Mouse (Mus musculus): Measurements from ENCODE around the gene Tnfsf13. TPM values are rescaled to one million over a fixed set of nuclear protein-coding genes. Genes with fewer than 3 reads are reported as not detected.

The Tnfsf13 gene
- polyA plus RNA-seq, 1 experiment from 2014 or later, result 0.25 TPM

DNA sequence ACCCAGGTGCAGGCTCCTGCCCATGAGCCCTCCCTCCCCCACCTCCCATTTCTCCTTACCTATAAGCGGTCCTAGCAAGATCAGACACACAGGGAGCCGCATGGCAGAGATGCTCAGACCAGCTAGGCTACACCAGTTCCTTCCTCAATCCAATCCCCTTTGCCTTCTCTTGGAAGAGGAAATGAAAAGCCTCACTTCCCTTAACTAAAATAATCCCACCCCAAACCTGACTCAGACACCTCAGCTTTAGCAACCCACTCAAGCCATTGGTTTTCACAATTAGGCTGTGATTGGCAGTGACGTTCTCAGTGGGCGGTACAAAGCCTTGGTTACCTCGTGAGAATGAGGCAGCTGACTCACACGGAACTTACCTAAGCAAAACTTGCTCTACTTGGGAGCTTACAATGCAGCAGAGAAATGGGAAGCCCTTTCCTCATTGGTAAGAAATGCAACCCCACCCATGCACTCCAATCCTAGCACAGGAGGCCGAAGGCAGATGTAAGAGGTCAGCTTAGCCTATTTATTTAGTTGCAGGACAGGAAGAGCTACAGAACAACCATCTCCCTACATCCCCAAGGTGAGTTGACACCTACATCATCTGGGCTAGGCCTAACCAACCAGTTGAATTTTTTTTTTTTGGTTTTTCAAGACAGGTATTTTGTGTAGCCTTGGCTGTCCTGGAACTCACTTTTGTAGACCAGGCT, 19.5 kb downstream of the Tnfsf13 start, which contains the start of gene Cd68:
Gene Cd68, minus strand, starts transcription at position 193 of the 704 bp plus-strand sequence.
- 33% methylated on average over 7 of the region's 7 CpGs for WGBS
- Histone ChIP-seq H3K4me3 (no peak within 1 kb of the TSS), H3K27ac (0 out of 2 replicates have a peak within 1 kb of the TSS, but pooled peaks have one; percentile 16), H3K27me3 (ENCODE audit: insufficient read depth, poor library complexity, severe bottlenecking) (no peaks in the 10 kb centered on the region), H3K36me3 (peaks cover 74% of the 10 kb centered on the region), H3K9me3 (no peaks in the 10 kb centered on the region), H3K4me1 (peaks cover 31% of the 10 kb centered on the region)
- no peak for DNase-seq (ENCODE audit: low spot score)

DNA sequence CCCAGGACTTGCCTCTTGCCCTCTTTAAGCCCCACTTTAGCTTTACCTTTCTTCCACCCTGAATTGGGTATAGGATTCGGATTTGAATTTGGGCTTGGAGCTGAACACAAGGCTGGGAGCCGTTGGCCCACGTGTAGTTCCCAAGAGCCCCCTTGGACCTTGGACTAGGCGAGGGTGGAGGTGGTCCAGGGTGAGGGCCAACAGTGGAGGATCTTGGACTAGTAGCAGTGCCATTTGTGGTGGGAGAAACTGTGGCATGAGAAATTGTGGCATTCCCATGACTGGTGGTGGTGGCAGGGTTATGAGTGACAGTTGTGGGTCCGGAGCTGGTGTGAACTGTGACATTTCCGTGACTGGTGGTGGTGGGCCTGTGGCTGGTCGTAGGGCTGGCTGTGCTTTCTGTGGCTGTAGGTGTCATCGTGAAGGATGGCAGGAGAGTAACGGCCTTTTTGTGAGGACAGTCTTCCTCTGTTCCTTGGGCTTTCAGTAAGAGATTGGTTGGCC, 20.1 kb downstream of the Tnfsf13 start:
- Histone ChIP-seq H3K4me1 (peaks cover 31% of the 10 kb centered on the region), H3K36me3 (peaks cover 68% of the 10 kb centered on the region), H3K27me3 (ENCODE audit: insufficient read depth, poor library complexity, severe bottlenecking) (no peaks in the 10 kb centered on the region), H3K4me3 (no peak overlapping the region), H3K9me3 (no peaks in the 10 kb centered on the region), H3K27ac (0 out of 2 replicates have a peak overlapping the region, but pooled peaks have one; percentile 16)
- no peak for DNase-seq (ENCODE audit: low spot score)
- WGBS, result 80% methylated on average over 9 of the region's 9 CpGs

DNA sequence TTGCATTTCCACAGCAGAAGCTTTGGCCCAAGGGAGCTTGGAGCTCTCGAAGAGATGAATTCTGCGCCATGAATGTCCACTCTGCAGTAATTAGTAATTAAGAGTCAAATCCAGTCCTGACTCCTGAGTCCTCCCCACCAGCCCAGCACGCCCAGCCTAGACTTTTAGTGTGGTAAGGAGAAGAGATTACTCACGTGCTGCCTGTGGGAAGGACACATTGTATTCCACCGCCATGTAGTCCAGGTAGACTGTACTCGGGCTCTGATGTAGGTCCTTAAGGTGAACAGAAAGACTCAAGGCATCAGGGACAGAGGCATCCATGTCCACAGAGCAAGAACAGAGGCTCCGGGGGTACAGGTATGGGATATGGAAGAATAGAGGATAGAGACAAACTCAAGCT, 20.7 kb downstream of the Tnfsf13 start:
- DNase-seq (ENCODE audit: low spot score), result no peak
- H3K4me1 ChIP-seq, result peaks cover 29% of the 10 kb centered on the region
- peaks cover 61% of the 10 kb centered on the region for H3K36me3 ChIP-seq
- no peak overlapping the region for H3K27ac ChIP-seq
- no peak overlapping the region for H3K4me3 ChIP-seq
- no peaks in the 10 kb centered on the region for H3K27me3 ChIP-seq (ENCODE audit: insufficient read depth, poor library complexity, severe bottlenecking)
- 92% methylated on average over 7 of the region's 7 CpGs for WGBS
- no peaks in the 10 kb centered on the region for H3K9me3 ChIP-seq

DNA sequence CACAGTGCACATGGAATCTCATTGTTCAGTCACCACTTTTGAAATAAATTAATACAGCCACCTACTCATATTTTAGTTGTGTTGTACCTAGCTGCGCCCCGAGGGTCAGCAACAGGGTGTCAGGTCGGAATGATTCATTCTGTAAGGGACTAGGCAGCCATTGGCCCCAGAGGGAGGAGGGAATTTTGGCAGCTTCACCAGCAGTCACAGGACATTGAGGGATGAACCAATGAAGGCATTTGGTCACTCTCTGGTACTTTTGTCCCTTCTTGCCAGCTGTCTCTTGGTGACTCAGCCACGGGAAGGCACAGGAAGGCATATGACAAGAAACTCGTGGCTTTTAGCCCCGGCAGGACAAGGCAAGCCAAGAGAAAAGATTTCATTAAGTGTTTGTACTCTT, 21.8 kb downstream of the Tnfsf13 start:
- DNase-seq (ENCODE audit: low spot score), result no peak

DNA sequence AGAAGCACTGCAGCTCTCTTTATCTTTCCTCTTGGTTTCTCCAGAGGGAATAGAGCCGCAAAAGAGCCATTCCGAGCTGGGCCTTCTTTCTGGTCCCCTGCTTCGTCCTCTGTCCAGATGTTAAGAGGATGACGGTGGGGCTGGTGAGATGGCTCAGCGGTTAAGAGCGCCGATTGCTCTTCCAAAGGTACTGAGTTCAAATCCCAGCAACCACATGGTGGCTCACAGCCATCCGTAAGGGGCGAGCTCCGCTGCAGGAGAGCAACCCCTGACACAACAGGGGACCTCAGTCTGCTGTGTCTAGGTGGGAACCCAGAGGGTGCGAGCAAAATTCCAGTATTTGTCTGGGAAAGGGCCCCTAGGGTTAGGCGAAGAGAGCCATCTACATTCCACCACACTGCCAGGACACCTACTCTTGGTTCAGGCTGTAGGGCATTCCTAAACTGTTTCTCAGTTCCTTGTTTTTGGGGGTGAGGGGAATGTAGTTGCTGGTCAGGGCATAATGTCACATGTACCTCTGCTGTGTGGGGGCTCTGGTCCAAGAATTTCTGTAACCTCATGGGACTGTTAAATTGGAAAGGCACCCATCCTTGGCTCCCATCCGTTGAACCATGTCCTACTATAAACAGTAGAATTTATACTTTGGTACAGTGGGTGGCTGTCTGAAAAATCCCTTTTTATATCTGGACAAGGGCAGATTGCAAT, 22.5 kb downstream of the Tnfsf13 start:
- WGBS, result 63% methylated on average over 13 of the region's 13 CpGs
- H3K9me3 ChIP-seq, result no peaks in the 10 kb centered on the region
- H3K27me3 ChIP-seq (ENCODE audit: insufficient read depth, poor library complexity, severe bottlenecking), result no peaks in the 10 kb centered on the region
- DNase-seq (ENCODE audit: low spot score), result no peak
- H3K4me3 ChIP-seq, result peak overlapping the region; percentile 67
- peak overlapping the region; percentile 97 for H3K27ac ChIP-seq
- peaks cover 27% of the 10 kb centered on the region for H3K4me1 ChIP-seq
- H3K36me3 ChIP-seq, result peaks cover 57% of the 10 kb centered on the region

More for the DNA sequence above, 21.8 kb downstream of the Tnfsf13 start:
- H3K36me3 ChIP-seq, result peaks cover 57% of the 10 kb centered on the region
- peak overlapping the region; percentile 97; the same call in 1 of the 2 replicates for H3K27ac ChIP-seq
- H3K27me3 ChIP-seq (ENCODE audit: insufficient read depth, poor library complexity, severe bottlenecking), result no peaks in the 10 kb centered on the region
- 92% methylated on average over 6 of the region's 6 CpGs for WGBS
- H3K9me3 ChIP-seq, result no peaks in the 10 kb centered on the region
- peaks cover 25% of the 10 kb centered on the region for H3K4me1 ChIP-seq
- no peak overlapping the region for H3K4me3 ChIP-seq

DNA sequence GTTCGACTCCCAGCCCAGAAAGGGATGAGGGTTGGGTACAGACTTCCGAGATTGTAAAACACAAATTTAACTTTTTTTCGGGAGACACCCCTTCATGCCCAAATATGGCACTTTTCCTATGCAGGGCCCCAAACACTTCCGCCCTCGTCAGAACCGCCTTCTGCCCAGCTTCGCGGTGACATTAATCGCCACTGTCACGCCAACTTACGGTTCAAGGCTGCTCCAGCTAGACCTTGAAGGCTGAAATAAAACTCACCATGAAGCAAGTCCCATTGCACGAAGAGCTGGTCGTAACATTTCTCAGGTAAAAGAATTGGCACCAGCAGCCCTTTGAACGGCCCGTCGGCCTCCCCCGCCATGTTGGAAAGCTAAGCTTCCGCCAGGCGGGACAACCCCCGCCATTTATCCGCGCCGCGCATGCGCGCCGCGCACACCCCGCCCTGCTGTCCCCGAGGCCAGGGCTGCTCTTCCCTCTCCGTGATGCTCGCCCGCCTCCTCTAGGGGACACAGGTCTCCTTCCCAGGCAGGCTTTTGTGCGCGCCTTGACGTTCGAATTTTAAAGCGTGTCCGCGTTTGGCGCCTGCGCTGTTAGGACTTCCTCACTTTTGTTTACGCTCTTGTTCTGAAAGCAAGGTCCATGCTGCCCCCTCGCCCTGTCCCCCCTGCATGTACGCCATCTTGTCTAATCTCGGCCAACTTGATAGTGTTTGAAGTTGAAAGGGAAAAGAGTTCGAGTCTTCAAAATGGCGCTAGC, 23.2 kb downstream of the Tnfsf13 start, which contains the start of gene Mpdu1:
Gene Mpdu1, minus strand, starts transcription at position 430 of the 754 bp plus-strand sequence.
- Histone ChIP-seq H3K4me3 (peak within 1 kb of the TSS; percentile 67), H3K4me1 (peaks cover 29% of the 10 kb centered on the region), H3K36me3 (peaks cover 57% of the 10 kb centered on the region), H3K27me3 (ENCODE audit: insufficient read depth, poor library complexity, severe bottlenecking) (no peaks in the 10 kb centered on the region), H3K9me3 (no peaks in the 10 kb centered on the region), H3K27ac (peak within 1 kb of the TSS; percentile 97)
- WGBS, result under 1% methylated on average over 48 of the region's 48 CpGs
- DNase-seq (ENCODE audit: low spot score), result peak; percentile 98

DNA sequence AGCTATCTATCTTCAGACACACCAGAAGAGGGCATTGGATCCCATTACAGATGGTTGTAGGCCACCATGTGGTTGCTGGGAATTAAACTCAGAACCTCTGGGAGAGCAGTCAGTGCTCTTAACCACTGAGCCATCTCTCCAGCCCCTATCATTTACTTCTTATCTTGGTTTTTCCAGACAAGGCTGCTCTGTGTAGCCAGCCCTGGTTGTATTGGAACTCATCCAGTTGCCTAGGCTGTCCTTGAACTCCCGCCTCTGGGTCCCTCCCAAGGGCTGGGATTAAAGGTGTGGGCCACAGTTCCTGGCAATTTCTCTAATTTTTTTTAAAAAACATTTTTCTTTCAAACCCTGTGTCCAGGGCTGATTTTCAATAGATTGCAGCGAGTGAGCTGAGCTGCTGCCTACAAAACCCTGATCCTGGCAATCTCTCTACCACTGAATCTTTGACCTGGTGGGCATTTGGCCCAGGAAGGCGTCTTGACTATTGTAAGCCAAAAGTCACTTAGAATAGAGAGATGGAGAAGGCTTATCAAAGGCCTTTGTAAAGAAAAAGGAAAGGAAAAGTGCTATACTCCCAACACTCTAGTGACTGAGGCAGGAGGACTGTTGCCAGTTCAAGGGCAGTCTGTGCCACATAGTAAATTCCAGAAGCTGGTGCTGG, 24.2 kb downstream of the Tnfsf13 start:
- H3K4me3 ChIP-seq, result peak overlapping the region; percentile 67
- WGBS, result 72% methylated on average over 3 of the region's 3 CpGs
- H3K36me3 ChIP-seq, result peaks cover 60% of the 10 kb centered on the region
- peaks cover 38% of the 10 kb centered on the region for H3K4me1 ChIP-seq
- H3K9me3 ChIP-seq, result no peaks in the 10 kb centered on the region
- peak overlapping the region; percentile 97 for H3K27ac ChIP-seq
- H3K27me3 ChIP-seq (ENCODE audit: insufficient read depth, poor library complexity, severe bottlenecking), result no peaks in the 10 kb centered on the region
- DNase-seq (ENCODE audit: low spot score), result no peak

DNA sequence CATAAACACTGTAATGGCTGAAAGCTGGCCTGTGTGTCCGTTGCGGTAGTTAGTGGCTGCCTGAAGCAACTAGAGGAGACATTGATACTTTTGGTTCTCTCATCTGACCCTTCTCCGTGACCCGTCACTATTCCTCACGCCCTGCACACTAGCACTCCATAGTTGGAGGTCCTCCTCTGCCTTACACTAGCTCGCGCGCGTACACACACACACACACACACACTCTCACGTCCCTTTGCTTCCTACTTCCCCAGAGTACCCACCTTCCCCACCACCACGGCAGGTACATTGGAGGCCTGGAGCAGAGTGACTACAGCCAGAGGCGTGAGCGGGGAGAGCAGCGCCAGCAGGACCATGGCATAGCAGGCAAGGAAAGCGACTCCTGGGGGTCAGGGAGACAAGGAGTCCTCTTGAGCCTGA, 28.1 kb downstream of the Tnfsf13 start:
- Histone ChIP-seq H3K27ac (peak overlapping the region; percentile 67; the same call in 1 of the 2 replicates), H3K9me3 (no peaks in the 10 kb centered on the region), H3K4me3 (no peak overlapping the region), H3K36me3 (peaks cover 58% of the 10 kb centered on the region), H3K4me1 (peaks cover 46% of the 10 kb centered on the region), H3K27me3 (ENCODE audit: insufficient read depth, poor library complexity, severe bottlenecking) (no peaks in the 10 kb centered on the region)
- WGBS, result 82% methylated on average over 15 of the region's 15 CpGs
- no peak for DNase-seq (ENCODE audit: low spot score)

DNA sequence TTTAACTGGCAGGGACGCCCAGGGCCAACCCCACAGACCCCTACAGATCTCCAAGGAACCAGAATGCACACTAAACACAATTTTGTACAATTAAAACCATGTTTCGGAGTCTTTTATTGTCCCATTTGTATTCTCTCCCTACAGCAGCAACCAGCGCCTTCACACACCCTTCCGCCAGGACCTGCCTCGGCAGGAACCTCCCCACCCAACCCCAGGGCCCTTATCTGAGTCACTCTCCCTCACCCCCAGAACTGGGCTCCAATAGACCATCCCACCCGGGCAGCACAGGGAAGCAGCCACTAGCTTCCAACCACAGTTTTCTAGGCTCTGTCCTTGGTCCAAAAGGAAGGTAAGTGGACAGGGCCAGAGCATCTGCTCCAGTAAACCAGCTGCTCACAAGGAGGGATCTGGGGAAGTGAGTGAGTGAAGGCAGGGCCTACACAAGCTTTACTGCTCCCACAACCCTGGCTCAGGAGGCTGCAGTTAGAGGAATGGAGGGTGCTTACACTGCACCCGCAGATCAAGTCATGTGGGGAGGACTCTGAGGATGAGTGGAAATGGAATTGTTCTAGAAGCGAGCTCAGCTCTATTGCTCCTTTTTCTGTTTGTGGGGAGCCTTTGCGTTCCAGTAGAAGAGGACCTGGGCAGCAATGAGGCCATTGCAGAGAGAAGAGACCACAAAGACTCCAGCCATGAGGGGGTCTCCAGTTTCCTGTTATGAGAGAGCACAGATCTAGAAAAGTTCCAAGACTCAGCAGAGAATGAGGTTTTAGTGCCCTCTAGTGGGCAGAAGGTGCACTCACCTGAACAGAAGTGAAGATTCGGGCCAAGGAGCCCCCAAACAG, 28.7 kb downstream of the Tnfsf13 start:
- no peaks in the 10 kb centered on the region for H3K27me3 ChIP-seq (ENCODE audit: insufficient read depth, poor library complexity, severe bottlenecking)
- H3K4me1 ChIP-seq, result peaks cover 46% of the 10 kb centered on the region
- whole genome bisulfite sequencing, result 74% methylated on average over 10 of the region's 10 CpGs
- no peak for DNase-seq (ENCODE audit: low spot score)
- H3K36me3 ChIP-seq, result peaks cover 64% of the 10 kb centered on the region
- H3K4me3 ChIP-seq, result no peak overlapping the region
- peak overlapping the region; percentile 67; the same call in 1 of the 2 replicates for H3K27ac ChIP-seq
- H3K9me3 ChIP-seq, result no peaks in the 10 kb centered on the region

DNA sequence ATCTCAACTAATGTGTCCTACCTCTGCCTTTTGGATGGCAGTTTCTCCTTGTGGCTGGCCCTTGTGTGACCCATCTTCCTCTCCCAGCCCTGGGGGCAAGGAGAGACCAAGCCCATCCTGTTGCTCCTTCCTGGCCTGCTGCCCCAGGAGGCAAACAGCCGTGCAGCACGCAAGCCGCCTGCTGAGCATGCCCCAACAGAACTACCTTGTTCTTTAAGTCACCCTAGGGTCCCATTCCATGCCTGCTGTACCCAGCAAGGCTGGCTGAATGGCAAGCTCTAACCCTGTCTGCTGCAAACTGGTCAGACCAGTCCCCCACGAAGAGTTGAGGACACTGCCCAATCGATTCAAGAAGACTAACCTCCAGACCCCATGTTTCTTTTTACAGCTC, 29.5 kb downstream of the Tnfsf13 start:
- WGBS, result 81% methylated on average over 5 of the region's 5 CpGs
- Histone ChIP-seq H3K27me3 (ENCODE audit: insufficient read depth, poor library complexity, severe bottlenecking) (no peaks in the 10 kb centered on the region), H3K4me3 (no peak overlapping the region), H3K4me1 (peaks cover 38% of the 10 kb centered on the region), H3K36me3 (peaks cover 72% of the 10 kb centered on the region), H3K27ac (no peak overlapping the region), H3K9me3 (no peaks in the 10 kb centered on the region)
- no peak for DNase-seq (ENCODE audit: low spot score)

DNA sequence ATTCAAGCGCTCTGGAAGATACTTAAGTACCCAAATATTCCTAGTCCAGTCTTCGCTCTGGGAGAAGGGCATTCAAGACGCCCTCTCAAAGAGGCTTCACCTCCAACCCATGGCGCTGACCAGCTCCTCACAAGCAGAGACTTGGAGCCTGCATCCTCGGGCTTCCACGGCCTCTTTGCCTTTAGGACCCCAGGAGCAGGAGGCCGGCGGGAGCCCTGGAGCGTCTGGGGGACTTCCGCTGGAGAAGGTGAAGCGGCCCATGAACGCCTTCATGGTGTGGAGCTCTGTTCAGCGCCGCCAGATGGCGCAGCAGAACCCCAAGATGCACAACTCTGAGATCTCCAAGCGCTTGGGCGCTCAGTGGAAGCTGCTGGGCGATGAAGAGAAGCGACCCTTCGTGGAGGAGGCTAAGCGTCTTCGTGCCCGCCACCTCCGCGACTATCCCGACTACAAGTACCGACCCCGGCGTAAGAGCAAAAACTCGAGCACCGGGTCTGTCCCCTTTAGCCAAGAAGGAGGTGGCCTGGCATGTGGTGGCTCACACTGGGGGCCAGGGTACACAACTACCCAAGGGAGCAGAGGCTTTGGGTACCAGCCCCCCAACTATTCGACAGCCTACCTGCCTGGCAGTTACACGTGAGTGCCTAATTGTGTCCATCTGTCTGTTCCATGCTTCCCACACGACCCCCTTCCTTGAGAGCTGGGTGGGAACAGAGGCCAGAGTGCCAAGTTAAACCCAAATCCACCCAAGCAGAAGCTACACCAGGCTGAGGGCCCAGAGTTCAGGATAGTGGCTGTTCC, 30.1 kb downstream of the Tnfsf13 start, which contains the start of gene Sox15:
Gene Sox15, plus strand, starts transcription at position 51 of the 801 bp plus-strand sequence.
- Histone ChIP-seq H3K4me1 (peaks cover 38% of the 10 kb centered on the region), H3K9me3 (no peaks in the 10 kb centered on the region), H3K4me3 (peak within 1 kb of the TSS; percentile 13; the same call in 1 of the 2 replicates), H3K27ac (peak within 1 kb of the TSS; percentile 59), H3K36me3 (peaks cover 78% of the 10 kb centered on the region), H3K27me3 (ENCODE audit: insufficient read depth, poor library complexity, severe bottlenecking) (no peaks in the 10 kb centered on the region)
- peak; percentile 89 for DNase-seq (ENCODE audit: low spot score)
- WGBS, result 24% methylated on average over 34 of the region's 34 CpGs

All from heart, embryonic 10.5 days (tissue).